Mouse (Mus musculus): ENCODE measurements around the gene Slc35b4.

Slc35b4 gene

GRCm38 (mm10) chr6:34129261-34129660, 47.6 kb downstream of the Slc35b4 start:
- no peak for DNase-seq (ENCODE audit: low read depth)

- DNase-seq (ENCODE audit: low read depth), result no peak
Observed at GRCm38 (mm10) chr6:34124401-34124800, 52.5 kb downstream of the Slc35b4 start.

- no peak for DNase-seq (ENCODE audit: low read depth)
Observed at GRCm38 (mm10) chr6:34116838-34117478, 60.0 kb downstream of the Slc35b4 start.

GRCm38 (mm10) chr6:34111406-34111805, 65.5 kb downstream of the Slc35b4 start:
- DNase-seq (ENCODE audit: low read depth), result no peak

- DNase-seq (ENCODE audit: low read depth), result no peak
Observed at GRCm38 (mm10) chr6:34110571-34110970, 66.3 kb downstream of the Slc35b4 start.

All from NIH3T3 (cell line).